Mouse (Mus musculus): ENCODE data around the gene Pdcd5.

DNA sequence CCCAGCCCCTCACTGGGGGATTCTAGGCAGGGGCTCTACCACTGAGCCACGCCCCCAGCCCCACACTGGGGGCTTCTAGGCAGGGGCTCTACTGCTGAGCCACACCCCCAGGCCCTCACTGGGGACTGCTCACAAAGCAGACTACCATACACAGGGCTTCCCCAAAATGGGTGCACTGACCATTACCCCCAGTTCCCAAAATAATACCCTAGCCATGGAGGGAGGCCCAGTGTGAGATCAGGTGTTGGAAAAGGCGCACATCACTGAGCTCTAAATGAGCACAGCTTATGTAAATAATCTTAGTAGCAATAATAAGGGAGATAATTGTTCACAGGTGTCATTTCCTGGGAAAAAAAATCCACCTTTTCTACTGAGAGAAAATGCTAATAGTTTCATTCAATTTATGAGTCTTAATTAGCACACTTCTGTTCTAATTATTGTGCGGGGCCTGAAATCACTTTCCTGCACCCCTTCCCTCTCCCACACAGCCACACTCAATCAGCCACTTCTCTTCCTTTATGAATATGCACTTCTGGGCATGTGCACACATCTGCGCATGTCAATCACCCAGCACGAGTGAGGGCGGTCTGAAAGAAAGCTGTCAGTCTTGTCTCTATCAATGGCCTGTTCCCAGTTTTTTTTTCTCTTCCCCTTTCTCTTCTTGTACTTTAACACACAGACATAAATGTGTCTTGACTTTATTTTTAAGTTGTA is 36.2 kb upstream of the Pdcd5 start:
- no peak for TF ChIP-seq CTCF (IDR thresholded peaks at IDR 0.05; ENCODE audit: borderline replicate concordance, control insufficient read depth, extremely low read depth, insufficient read depth, low read length, poor library complexity)
- TF ChIP-seq POLR2A (IDR thresholded peaks at IDR 0.05; ENCODE audit: control insufficient read depth, extremely low read depth, insufficient read depth, low read length, poor library complexity): no peak

All from thymus, adult 2 months (tissue).